Comparison of ENCODE assay signal across 8 mouse cellular contexts in genomic region chr11:94211124-94211603, GRCm38 (mm10). TPM values are rescaled to one million over a fixed set of nuclear protein-coding genes. Genes with fewer than 3 reads are reported as not detected.
DNase-seq lines count a peak whose midpoint lies in the region; ATAC-seq lines count a peak whose summit lies in the region.

Tob1 (plus strand) TSS chr11:94211454.

- ATAC-seq in heart, embryonic 14.5 days (ENCODE audit: insufficient number of reproducible peaks, insufficient read depth, low FRiP score, low read depth) = peak; percentile 97
- peak; percentile 92 for ATAC-seq in liver, embryonic 13.5 days (ENCODE audit: low read depth)
- peak; percentile 96 for ATAC-seq in stomach, embryonic 16.5 days (ENCODE audit: insufficient read depth, low FRiP score)

- peak within 1 kb of the TSS; percentile 100 for H3K9ac ChIP-seq in heart, embryonic 14.5 days (ENCODE audit: low read length)
- H3K9ac ChIP-seq in liver, embryonic 13.5 days = peak within 1 kb of the TSS; percentile 98
- peak within 1 kb of the TSS; percentile 99 for H3K9ac ChIP-seq in stomach, embryonic 16.5 days (ENCODE audit: low read length)

- under 1% methylated on average over 50 of the region's 55 CpGs for WGBS in heart, embryonic 14.5 days
- WGBS in liver, embryonic 13.5 days (ENCODE audit: insufficient replicate concordance) = under 1% methylated on average over 46 of the region's 55 CpGs
- WGBS in stomach, embryonic 16.5 days = under 1% methylated on average over 51 of the region's 55 CpGs

- no peaks in the 10 kb centered on the region for H3K4me1 ChIP-seq in brown adipose tissue, adult 24 weeks (ENCODE audit: control insufficient read depth, insufficient read depth, insufficient read length, low read length)
- peaks cover 2 to 14% of the 10 kb centered on the region in 2 experiments for H3K4me1 ChIP-seq in heart, embryonic 14.5 days (ENCODE audit: control insufficient read depth in 2 of 2, insufficient read depth in 2 of 2, low read length in 2 of 2)
- peaks cover 25% of the 10 kb centered on the region for H3K4me1 ChIP-seq in liver, embryonic 13.5 days (replicated peaks)
- H3K4me1 ChIP-seq in stomach, embryonic 16.5 days (ENCODE audit: control insufficient read depth, insufficient read depth, low read length) = peaks cover 7% of the 10 kb centered on the region; the same call in 1 of the 2 replicates

- H3K27ac ChIP-seq in brown adipose tissue, adult 24 weeks (replicated peaks; ENCODE audit: low read depth, low read length) = peak within 1 kb of the TSS; percentile 96
- H3K27ac ChIP-seq in heart, embryonic 14.5 days (replicated peaks in 1 of 2; ENCODE audit: control insufficient read depth in 1 of 2, insufficient read depth in 1 of 2, low read depth in 2 of 2, low read length in 2 of 2) = peak within 1 kb of the TSS; percentile 99
- H3K27ac ChIP-seq in liver, embryonic 13.5 days = peak within 1 kb of the TSS; percentile 95
- peak within 1 kb of the TSS; percentile 100 for H3K27ac ChIP-seq in stomach, embryonic 16.5 days (ENCODE audit: low read length)

- peak; percentile 99 for DNase-seq in CD4-positive, CD25-positive, alpha-beta regulatory T cell, adult 2 months (ENCODE audit: low read depth, low spot score)
- peak; percentile 95 for DNase-seq in fibroblast of lung, adult 2 months (ENCODE audit: low read depth)
- peak; percentile 98 for DNase-seq in kidney, postnatal 14 days
- peak; percentile 98 for DNase-seq in liver, embryonic 13.5 days
- peak; percentile 98 for DNase-seq in neural tube, embryonic 10.5 days (ENCODE audit: extremely low spot score, low spot score)

- peaks cover 18% of the 10 kb centered on the region for H3K36me3 ChIP-seq in heart, embryonic 14.5 days (ENCODE audit: control insufficient read depth, insufficient read depth, low read length)
- peaks cover 11% of the 10 kb centered on the region for H3K36me3 ChIP-seq in liver, embryonic 13.5 days
- peaks cover 10% of the 10 kb centered on the region for H3K36me3 ChIP-seq in stomach, embryonic 16.5 days (ENCODE audit: control insufficient read depth, insufficient read depth, low read length)

- no peaks in the 10 kb centered on the region for H3K27me3 ChIP-seq in heart, embryonic 14.5 days (ENCODE audit: control insufficient read depth, insufficient read depth, low read length)
- H3K27me3 ChIP-seq in liver, embryonic 13.5 days = no peaks in the 10 kb centered on the region
- H3K27me3 ChIP-seq in stomach, embryonic 16.5 days (ENCODE audit: control insufficient read depth, insufficient read depth, low read length) = no peaks in the 10 kb centered on the region

- H3K4me2 ChIP-seq in heart, embryonic 14.5 days (ENCODE audit: low read length) = peak within 1 kb of the TSS; percentile 94
- H3K4me2 ChIP-seq in liver, embryonic 13.5 days = peak within 1 kb of the TSS; percentile 100
- peak within 1 kb of the TSS; percentile 98 for H3K4me2 ChIP-seq in stomach, embryonic 16.5 days (ENCODE audit: low read depth, low read length)

- no peaks in the 10 kb centered on the region for H3K9me3 ChIP-seq in heart, embryonic 14.5 days (ENCODE audit: control insufficient read depth, low read length)
- H3K9me3 ChIP-seq in liver, embryonic 13.5 days (replicated peaks) = no peaks in the 10 kb centered on the region
- H3K9me3 ChIP-seq in stomach, embryonic 16.5 days (replicated peaks; ENCODE audit: control insufficient read depth, low read length) = no peaks in the 10 kb centered on the region

- peak within 1 kb of the TSS; percentile 82 for H3K4me3 ChIP-seq in brown adipose tissue, adult 24 weeks (ENCODE audit: insufficient read depth, low read depth, low read length)
- H3K4me3 ChIP-seq in heart, embryonic 14.5 days (ENCODE audit: control insufficient read depth in 1 of 2, insufficient read depth in 1 of 2, low read depth in 1 of 2, low read length in 2 of 2) = peak within 1 kb of the TSS; percentile 93 to 98
- peak within 1 kb of the TSS; percentile 95 for H3K4me3 ChIP-seq in liver, embryonic 13.5 days (replicated peaks)
- H3K4me3 ChIP-seq in stomach, embryonic 16.5 days (replicated peaks; ENCODE audit: low read length) = peak within 1 kb of the TSS; percentile 91

RNA-seq across cellular contexts. Expression of gene Tob1, which starts in this region (rescaled TPM):
- polyA plus RNA-seq in brown adipose tissue, adult 24 weeks (2012; ENCODE audit: insufficient read depth, insufficient read length, missing spikeins) = 172 and 175 TPM in 2 replicates
- polyA plus RNA-seq in heart, embryonic 14.5 days (2014; fragmentation: Nextera tagmentation; extraction: Ambion mirVana) = 38.2 and 40.9 TPM in 2 replicates
- 9.5 and 12.4 TPM in 2 replicates for polyA plus RNA-seq in liver, embryonic 13.5 days (2015; fragmentation: Nextera tagmentation; extraction: Ambion mirVana)
- 35.9 and 42.3 TPM in 2 replicates for polyA plus RNA-seq in stomach, embryonic 16.5 days (2015; fragmentation: Nextera tagmentation; extraction: Ambion mirVana)

Comparison
In these comparisons a context has a peak if more than half of its experiments do, and no peak if none do; other contexts are left out.
1. Peak in every context shown above with its lines: DNase-seq, ATAC-seq, H3K4me3 ChIP-seq and H3K27ac ChIP-seq.